Mouse (Mus musculus) layer of hippocampus, postnatal 10 days (tissue): ENCODE results near the gene Pip5k1a. TPM values are rescaled to one million over a fixed set of nuclear protein-coding genes. Genes with fewer than 3 reads are reported as not detected.
"Not testable (repeated sequence)": the region's sequence is repeated elsewhere in the genome, so short reads cannot be mapped to it uniquely, and the experiment has no call there.

Experiments
- DNase-seq, 2 experiments: peaks; one replicate each; pipeline ENCODE4 v3.0.0; 2021; ENCODE audit warnings: low spot score in 2 of 2
- total RNA-seq, 2 experiments: library from RNA; stranded (reverse); gene quantifications; 2 replicates each; pipeline ENCODE4 v1.2.3; 2021

Pip5k1a gene
- total RNA-seq, 2 experiments from 2014 or later: 34.5 to 41.9 TPM

DNA sequence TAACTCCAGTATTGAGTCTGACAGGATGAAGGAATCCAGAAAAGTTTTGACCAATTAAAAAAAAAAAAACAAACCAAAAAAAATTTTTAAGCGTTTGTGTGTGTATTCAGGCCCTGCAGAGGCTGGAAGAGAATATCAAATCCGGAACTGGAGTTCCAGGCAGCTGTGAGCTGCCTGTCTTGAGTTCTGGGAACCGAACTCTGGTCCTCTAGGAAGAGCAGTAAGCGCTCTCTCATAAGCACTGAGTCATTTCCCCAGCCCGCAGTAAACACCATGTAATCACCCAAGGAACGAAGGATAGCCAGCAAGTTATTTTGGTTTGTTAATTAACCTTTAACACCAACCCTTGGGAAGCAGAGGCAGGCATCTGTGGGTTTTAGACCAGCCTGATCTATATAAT is 63.5 kb downstream of the Pip5k1a start:
- DNase-seq: no peak

DNA sequence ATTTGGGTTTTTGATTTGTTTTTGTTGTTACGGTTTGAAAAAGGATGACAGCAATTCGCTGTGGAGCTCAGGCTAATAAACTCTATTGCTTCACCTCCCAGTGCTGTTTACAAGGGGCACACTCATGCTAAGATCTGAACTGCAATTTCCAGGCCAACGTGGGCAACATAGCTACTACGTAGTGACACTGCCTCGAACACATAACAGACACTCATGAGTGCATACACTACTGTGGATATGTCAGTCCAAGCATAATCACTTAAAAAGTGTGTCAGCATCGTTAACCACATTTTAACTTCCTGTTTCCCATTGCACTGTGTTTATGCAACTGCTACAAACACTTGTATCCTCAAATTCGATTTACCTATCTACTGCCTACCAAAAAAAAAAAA is 63.9 kb downstream of the Pip5k1a start:
- no peak for DNase-seq

- peak; percentile 96 to 97 for DNase-seq
Observed at GRCm38 (mm10) chr3:95042166-95042837, 64.4 kb downstream of the Pip5k1a start, which contains the start of gene Psmd4. TSS of gene Psmd4 (minus strand) at chr3:95042614.

DNA sequence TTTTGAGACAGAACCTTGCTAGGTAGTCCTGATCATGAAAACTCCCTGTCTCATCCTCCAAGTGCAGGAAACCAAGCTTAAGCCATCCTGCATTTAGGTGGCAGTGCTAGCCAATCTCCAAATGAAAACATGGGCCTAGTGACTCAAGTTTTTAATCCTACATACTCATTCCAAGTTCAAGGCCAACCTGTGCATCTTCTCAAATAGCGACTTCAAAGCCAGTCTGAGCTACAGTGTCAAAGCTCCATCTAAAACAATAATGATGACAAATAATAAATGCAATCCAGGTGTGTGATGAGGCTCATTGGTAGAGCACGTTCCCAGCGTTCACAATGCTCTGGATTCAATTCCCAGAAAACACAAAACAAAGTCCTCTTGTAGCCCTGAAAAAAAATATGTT is 65.1 kb downstream of the Pip5k1a start:
- DNase-seq: no peak

DNA sequence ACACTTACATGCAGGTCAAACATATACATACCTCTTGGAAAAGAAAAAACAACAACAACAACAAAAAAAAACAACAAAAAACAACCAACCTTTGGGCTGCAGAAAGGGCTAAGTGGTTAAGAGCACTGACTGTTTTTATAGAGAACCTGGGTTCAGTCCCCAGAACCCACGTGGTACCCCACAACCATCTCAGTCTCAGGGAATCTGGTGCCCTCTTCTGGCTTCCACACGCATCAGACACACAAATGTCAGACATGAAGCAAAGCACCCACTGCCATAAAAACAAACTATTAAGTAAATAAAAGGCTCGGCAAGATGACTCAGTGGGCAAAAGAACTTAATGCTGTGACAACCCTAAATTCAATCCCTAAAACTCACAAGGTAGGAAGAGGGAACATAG is 76.8 kb downstream of the Pip5k1a start:
- no peak for DNase-seq

DNA sequence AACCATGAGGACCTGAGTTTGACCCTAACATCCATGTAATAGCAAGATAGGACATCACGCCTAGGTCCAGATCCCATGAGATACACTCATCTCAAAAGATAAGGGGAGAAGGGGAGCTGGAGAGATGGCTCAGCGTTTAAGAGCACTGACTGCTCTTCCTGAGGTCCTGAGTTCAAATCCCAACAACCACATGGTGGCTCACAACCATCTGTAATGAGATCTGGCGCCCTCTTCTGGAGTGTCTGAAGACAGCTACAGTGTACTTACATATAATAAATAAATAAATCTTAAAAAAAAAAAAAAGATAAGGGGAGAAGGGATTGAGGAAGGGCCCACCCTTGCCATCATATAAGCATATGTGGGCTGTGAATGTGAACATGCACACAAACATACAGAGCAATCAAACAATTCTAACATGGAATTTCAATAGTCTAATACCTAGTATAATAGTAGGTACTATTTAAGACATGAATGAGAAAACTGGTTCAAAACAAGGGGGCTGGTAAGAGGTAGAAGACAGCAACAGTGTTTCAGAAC is 77.4 kb downstream of the Pip5k1a start:
- not testable (repeated sequence) for DNase-seq

DNA sequence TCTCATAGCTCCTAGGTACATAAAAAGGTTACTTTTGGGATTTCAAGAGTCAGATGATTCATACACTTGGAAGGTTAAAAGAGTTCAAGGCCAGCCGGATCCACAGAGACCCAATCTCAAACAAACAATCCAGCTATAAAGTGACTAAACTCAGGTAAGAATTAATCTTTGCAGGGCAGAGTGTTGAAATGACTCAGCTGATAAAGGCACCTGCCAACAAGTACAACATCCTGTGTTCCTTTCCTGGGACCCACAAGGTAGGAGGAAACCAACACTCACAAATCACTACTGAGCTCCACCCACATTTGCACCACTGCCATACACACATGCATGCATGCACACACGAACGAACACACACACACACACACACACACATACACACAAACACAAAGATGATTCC is 78.1 kb downstream of the Pip5k1a start:
- DNase-seq: no peak

GRCm38 (mm10) chr3:95027701-95028100 is 79.0 kb downstream of the Pip5k1a start:
- DNase-seq: peak; percentile 58 to 66

- no peak for DNase-seq
Observed at GRCm38 (mm10) chr3:95027057-95027645, 79.6 kb downstream of the Pip5k1a start.

GRCm38 (mm10) chr3:95025202-95025601 is 81.5 kb downstream of the Pip5k1a start:
- DNase-seq: no peak

- DNase-seq: no peak
Observed at GRCm38 (mm10) chr3:95024551-95024950, 82.2 kb downstream of the Pip5k1a start.

DNA sequence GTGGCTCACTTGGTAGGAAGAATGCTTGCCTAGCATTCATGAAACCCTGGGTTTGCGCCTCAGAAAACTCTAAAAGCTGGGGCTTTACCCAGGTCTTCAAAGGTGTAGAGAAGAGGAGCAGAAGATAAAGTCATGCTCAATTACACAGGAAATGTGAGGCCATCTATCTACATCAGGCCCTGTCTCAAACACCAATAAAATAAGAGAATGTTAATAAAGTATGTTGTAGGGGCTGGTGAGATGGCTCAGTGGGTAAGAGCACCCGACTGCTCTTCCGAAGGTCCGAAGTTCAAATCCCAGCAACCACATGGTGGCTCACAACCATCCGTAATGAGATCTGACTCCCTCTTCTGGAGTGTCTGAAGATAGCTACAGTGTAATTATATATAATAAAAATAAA is 85.8 kb downstream of the Pip5k1a start:
- not testable (repeated sequence) for DNase-seq

GRCm38 (mm10) chr3:95018741-95019140 is 88.0 kb downstream of the Pip5k1a start:
- no peak for DNase-seq

DNA sequence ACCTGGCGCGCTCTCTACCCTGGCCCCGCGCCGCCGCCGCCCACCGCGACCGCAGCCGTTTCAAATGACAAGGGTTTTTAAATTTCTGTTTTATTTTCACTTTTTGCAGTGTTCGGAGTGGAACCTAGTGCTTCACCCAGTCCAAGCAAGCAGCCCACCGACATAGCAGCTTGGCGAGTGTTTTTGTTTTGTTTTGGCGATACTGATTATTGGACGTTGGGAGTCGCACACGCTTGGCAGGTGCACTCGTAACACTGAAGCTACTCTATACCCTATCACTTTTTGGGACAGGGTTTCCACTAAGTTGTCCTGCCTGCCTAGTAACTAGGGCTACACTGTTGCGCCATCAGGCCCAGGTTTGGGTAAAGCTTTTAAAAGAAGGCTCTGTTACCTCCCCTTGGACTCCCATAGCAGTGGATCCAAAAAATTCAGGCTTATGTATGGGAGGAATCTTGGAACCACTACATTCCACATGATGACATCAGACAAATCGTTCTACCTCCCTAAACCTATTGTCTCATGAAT is 90.1 kb downstream of the Pip5k1a start:
- DNase-seq: no peak

DNA sequence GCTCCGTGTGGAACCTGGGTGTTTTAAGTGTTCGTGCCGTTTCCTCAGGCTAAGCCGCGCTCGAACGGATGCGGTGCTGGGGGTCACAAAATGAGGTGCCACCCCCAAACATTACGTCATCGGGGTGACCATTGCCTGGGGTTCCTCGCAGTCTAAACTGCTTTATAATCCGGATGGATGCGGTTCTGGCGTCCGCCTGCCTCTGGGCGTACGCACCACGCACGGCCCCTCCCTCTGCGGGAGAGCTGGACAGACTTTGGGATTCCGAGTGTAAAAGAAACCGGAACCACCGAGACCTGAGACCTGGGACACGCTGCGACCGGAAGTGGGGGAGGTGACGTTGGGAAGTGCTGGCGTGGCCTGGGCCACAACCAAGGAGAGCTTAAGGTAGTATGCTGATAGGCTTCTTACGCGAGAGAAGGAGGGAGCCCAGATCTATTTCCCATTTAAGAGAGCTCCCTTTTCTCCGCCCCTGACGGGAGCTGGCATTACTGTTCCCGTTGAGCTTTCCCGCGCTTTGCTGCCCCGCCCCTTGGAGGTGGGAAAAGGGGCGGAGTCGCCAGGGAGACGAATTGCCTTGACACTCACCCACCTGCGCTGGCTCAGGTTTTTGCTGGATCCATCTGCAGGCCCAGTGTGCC is 90.7 kb downstream of the Pip5k1a start:
- DNase-seq: peak; percentile 87 to 92

DNA sequence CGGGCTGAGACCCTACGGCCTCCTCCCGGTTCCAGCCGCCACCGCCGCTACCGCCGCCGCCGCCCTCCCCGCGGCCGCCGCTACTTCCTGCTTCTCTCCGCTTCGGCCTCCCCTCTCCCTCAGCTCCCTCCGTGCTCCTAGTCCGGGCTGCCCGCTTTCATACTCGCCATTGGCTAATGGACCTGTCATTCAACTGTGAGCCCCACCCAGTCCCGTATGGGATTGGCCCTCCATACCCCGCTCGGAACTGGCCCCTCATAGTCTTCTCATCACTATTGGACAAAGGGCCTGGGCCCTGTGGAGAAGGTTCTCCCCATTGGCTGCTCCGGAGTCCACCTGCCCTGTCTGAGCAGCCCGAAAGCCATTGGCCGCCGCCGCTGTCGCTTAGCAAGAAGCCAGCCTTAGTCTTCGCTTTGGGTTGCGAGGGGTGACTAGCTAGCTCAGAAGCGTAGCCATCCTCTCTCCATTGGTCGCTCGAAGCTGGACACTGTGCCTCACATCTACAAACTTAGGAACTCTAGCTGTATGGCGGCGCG is 91.3 kb downstream of the Pip5k1a start, which contains the start of gene Zfp687:
Zfp687 (minus strand) TSS at position 112 of the 536 bp plus-strand sequence.
- DNase-seq: peak; percentile 100

DNA sequence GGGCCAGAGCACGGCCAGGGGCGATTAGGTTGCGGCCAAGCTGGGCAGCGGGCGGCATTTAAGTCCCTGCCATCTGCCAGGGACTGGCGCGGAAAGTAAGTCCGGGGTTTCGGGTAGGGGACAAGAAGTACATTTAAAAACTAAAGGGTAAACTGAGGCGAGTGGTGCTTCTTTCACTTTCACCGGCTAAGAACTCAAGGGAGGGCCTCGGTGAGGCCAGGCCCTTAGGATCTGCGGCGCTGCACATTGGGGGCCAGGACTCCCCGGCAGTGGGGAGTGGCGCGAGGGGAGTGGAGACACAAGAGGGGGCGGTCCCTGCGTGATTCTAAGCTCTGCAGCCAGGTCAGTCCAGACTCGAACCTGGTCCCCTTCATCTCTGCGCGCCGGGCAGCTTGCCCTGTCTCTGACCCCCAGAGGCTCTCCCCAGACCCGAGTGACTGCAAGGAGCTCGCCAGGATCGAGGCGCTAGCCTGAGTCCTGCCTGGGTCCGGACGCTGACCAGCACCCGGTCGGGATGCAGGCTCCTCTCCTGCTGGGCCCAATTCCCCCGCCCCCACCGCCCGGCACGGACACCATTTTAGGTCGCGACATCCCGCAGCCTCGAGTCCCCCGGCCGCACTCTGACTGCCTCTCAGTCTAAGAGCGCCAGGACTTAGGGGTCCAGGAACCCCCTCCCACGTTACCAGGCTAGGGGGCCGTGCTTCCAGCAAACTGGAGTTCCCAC is 92.1 kb downstream of the Pip5k1a start:
- peak in 1 of 2 experiments; percentile 57 for DNase-seq

GRCm38 (mm10) chr3:95013699-95014427 is 92.9 kb downstream of the Pip5k1a start:
- no peak for DNase-seq

DNA sequence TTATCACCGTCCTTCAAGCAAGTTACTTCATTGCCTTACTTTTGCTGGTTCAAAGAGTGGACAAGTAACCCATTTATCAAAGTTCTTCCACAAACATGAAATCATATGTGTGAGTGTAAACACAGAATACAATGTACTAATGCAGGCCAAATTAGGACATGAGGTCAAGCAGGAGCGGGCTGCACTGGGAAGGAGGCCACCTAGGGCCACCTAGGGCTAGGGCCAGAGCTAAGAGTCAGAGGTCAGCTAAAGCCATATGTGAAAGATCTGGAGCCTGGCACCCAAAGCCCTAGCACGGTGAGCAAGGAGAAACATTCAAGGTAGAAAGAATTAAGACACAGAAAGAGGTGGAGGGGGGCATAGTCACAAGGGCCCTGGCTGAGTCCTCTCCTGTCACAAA is 93.7 kb downstream of the Pip5k1a start:
- no peak for DNase-seq

GRCm38 (mm10) chr3:95010396-95010795 is 96.3 kb downstream of the Pip5k1a start:
- no peak for DNase-seq
